Mouse (Mus musculus): ENCODE measurements around the gene Gli2.

GRCm38 (mm10) chr1:118907574-118907973 is 145.8 kb downstream of the Gli2 start:
- TF ChIP-seq CTCF (IDR thresholded peaks at IDR 0.05; ENCODE audit: low read depth, low read length) (no peak), TAL1 (conservative IDR thresholded peaks at IDR 0.05; ENCODE audit: low read depth, low read length) (no peak), POLR2AphosphoS5 (IDR thresholded peaks at IDR 0.05; ENCODE audit: insufficient replicate concordance, low read depth, low read length) (no peak), GATA1 (IDR thresholded peaks at IDR 0.05; ENCODE audit: borderline replicate concordance, low read length) (no peak), GATA2 (IDR thresholded peaks at IDR 0.05; ENCODE audit: borderline replicate concordance, low read depth, low read length) (no peak)
